Mouse (Mus musculus) ovary, postnatal 10 days (tissue): ENCODE data around the gene Bcl11b.

Source experiments
- DNase-seq: peaks from one replicate; pipeline ENCODE4 v3.0.0; 2022; ENCODE audit warnings: low spot score

Gene Bcl11b

DNA sequence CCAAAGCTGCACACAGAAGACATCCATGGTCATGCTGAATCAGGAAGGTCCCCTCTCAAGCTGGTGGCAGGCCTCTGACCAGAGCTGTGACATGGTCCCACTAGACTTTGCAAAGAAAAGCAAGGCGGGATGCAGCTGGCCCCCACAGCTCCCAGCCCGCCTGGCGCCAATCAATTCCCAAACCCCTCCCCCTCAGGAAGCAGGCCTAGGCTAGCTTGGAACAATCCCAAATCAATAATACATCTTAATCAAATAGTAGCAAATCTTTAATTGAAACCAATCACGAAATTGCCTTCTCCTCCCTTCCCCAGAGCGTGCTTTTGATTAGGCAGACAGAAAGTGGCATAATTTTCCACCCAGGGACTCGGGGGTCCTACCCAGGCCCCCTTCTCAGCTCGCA lies 113.1 kb downstream of the Bcl11b start:
- DNase-seq: no peak

DNA sequence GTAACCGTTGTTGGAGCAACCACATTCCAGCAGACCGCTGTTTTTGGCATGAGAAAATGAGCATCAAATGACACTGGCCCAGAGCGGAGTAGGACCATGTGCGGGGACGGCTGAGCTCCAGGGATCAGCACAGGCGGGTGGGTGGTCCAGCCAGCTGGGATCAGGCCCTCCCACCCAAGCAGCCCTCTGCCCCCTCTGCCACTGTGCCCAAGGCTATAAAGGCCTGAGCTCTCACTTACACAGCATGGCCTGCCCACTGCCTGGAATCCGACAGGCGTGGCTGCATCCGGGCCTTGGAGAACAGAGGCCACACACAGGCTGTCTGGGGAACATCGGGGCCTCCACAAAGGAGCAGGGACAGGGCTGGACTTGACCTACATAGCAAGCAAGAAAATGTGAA lies 113.6 kb downstream of the Bcl11b start:
- DNase-seq: no peak

DNA sequence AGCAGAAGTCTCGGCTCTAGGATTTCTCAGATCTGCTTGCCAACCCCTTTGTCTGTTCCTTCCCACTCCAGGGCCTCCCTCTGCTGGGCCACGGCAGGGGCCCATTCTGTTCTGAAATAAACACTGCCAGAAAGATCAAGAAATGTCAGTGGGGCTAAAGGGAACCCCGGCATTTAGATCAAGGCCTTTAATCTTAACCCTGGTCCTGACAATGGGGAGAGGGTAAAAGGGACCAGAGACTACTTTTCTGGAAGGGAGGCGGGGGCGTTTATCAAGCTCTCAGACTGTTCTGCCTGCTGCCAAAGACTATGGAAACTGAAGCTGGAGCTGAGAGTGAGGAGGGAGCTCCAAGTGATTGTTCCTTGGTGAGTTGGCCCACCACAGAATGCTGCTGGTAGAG lies 114.8 kb downstream of the Bcl11b start:
- no peak for DNase-seq

DNA sequence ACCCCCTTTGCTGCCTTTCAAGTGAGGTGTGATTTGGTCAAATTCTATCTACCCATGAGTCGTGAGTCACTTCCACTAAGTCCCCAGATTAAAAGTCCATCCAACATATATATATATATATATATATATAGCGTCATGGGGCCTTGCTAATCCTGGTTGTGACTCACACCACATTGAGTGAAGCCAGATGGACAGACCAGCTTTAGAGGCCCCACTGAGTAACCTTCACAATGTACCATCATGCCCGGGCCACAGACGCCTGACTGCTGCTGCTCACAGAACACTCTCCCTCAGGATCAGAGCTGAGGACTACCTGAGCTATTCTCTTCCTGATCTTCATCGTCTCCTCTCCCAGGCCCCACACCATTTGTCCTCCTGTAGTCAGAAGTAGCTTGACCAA lies 115.4 kb downstream of the Bcl11b start:
- DNase-seq: no peak

DNA sequence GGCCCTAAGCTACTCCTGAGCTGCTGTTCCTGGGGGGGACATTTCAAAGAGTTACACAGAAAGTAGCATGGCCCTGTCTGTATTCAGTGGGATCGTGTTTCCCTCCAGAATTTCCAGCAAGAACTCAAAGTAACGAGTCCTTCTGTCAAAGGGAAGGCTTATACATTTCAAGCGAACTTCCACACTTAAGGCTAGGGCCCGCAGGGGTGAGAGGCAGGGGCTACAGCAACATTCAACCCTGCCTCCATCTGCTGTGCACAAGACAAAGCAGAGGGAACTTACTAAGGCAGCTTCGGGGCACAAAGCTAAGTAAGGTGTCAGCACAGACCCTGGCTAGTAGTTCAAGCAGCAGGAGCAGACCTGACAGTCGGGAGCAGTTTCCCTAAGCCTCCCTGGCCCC lies 115.8 kb downstream of the Bcl11b start:
- DNase-seq: no peak

DNA sequence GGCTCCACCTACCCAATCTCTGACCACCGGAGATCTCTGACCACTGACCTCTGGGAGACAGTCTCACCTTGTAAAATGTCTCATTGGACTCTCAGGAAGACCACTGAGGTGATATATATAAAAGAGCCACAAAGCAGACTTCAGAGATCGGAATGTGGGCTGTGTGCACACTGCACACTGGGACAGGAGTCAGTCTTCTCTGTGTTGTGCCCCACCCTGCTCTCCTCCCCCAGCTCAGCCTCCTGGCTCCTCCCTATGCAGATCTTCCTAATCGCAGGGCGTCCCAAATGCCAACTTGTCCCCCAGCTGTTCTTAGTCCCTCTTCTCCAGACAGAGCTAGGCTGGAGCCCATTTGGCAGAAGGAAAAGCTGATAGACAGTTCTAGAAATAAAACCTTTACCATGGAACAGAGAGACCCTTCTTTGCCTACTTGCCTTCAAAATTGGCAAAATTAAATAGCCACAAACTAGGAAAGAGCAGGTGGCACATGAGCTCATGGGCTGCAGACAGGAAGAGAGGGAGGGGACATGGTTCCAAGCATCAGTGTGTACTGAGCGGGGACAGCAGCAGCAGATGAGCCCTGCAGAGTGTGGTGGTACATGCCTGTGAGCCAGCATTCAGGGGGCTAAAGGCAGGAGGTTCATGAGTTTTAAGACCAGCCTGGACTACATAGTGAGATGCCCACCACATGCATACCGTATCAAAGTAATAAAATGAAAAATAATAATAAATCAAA lies 118.9 kb downstream of the Bcl11b start:
- DNase-seq: no peak

DNA sequence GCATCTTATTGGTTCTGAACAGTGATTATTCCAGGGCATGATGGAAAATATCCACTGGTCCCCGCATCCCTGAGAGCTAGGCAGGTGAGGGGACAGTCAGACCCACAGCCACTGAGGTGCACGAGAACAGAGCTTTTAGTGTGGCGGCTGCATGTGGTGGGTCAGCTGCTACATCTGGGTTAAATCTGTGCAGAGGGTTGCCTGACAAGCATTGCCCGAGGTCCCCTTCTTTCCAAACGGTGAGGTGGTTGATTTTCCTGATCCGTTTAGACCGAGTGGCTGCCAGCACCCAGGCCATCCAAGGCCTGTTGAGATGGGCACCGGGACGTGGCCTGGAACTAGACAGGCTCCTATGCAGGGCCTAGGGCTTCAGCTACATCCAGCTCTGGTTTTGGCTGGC lies 121.7 kb downstream of the Bcl11b start:
- no peak for DNase-seq

DNA sequence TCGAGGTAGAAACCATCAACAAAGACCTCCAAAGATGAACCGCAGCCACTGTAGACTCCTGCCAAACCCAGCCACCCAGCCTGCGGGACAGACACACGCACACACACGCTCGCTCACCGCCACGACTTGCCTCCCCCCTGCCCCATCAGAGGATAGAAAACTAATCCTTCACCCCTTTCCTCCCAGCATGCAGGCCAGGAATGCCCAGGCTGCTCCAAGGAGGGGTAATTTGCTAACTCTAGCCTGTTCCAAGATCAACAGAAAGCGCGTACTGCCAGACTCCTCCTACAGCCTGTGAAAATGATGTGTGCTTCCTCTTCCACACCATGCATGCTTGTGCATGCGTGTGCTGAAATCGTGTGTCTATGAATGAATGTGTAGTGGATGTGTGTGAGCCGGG lies 122.7 kb downstream of the Bcl11b start:
- DNase-seq: no peak

DNA sequence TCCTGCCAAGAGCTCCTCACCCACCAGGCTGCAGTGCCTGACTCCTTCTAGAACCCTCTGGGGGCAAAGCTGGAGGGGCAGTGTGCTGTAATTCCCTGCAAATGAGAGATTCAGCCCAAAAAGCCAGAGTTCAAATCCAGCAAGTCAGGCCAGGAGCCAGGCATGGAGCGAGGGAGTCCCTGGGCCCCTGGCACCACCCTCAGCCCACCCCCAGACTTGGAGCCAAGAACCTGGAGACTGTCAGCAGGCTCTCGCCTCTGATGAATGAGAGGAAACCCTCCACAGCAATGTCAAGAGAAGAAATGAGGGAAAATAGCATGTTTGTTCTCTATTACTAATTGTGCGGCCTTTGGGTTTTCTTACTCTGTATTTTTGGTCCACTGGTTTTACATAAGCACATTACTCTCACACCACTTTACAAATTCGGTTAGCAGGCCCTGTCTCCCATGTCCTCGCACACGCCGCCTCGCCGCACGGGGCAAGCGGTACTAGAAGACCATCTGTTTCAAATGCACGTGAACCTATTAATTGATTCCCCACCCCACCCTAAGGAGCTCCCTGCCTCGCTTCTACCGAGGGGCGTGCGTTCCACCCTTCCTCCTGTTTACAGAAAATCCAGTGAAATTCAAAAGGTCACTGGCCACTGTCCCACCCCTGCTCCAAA lies 124.2 kb downstream of the Bcl11b start:
- DNase-seq: no peak

DNA sequence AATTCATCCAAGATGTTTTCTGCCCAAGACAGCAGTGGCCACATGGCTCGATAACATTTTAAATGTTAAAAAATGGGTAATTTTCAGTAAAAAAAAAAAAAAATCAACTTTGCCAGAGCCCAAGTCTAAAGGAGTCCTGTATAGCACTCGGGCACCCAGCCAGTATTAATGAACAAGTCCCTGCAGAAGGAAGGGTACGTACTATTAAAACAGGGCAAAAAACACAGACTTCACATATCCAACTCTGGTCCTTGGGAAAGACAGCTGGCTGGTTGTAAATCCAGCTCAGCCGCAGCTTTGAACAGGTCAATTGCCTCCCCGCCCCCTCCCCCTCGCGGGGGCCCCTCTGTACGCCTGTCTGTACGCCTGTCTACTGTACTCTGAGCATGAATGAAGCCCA lies 127.2 kb downstream of the Bcl11b start:
- no peak for DNase-seq

DNA sequence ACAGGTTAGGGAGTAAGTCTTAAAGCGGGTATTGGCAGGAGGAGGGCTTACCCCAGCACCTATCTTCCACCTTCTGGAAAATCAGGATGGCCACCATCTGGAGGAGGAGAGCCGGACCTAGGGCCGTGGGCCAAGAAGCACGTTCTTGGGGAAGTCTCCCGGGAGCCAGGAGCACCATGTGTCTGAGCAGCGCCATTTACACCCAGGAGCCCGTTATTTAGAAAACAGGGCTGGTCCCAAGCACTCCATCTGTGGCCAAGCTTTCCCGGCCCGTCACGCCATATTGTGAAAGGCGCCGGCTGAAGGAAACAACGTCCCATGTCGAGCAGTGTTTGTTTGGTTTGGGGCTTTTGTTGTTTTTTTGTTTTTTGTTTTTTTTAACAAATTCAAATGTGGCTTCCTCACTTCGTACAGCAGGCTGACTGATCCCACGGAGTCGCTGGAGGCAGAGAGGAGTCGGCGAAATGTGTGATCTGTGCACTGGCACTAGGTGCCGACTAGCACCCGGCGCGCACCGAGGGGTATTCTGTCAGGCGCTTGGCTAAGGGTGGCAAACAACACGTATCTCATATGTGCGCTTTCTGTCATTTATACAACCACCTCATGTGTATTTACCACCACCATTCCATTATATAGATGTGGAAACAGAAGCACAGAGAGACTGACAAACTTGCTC lies 128.8 kb downstream of the Bcl11b start:
- no peak for DNase-seq

DNA sequence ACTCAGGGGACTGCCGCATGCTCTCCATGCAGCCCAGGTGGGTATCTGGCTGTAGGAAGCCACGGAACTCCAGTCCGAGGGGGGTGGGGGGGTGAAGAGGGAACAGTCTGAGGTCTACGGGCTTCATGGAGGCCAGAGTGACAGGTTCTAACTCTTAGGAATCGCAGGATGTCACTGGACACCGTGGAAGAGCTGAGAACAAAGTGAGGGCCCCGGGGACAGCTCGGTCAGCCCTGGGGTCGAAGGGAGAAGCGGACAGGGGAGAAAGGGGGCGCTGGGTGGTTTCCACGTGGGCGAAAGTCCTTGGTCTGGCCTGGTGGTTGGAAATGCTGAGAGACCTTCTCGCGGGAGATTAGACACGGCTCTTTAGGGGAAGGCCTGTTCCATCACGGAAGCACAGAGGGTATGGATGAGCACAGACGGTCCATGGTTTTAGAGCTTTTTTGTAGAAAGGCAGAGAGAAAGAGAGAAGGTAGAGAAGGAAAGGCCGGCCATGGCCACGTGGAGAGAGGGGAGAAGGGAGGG lies 133.8 kb downstream of the Bcl11b start:
- no peak for DNase-seq

DNA sequence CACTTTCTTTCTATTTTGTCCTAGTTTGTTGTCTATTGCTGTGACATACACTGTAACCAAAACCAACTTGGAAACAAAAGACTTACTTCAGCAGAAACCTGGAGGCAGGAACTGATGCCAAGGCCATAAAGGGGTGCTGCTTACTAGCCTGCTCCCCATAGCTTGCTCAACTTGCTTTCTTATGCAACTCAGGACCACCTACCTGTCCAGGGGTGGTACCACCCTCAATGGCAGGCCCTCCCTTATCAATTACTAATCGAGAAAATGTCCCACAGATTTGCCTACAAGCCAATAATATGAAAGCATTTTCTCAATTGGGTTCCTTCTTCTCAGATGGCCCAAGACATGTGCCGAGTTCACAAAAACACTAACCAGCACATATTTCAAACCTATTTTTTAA lies 135.1 kb downstream of the Bcl11b start:
- no peak for DNase-seq
